Mouse (Mus musculus) hematopoietic stem cell, adult 5-6 weeks (primary cell): ENCODE measurements around the gene Papss1. TPM values are rescaled to one million over a fixed set of nuclear protein-coding genes. Genes with fewer than 3 reads are reported as not detected.

ENCODE experiments used
- ATAC-seq, 2 experiments: fragments of 125-278 bp in 1 of 2; replicated peaks in 1 of 2; 2 replicates each; pipeline ENCODE4 v1.8.0; 2016 to 2017; ENCODE audit warnings: inconsistent platforms in 2 of 2, mild to moderate bottlenecking in 2 of 2, moderate number of reproducible peaks in 2 of 2, low read depth in 1 of 2, moderate TSS enrichment in 1 of 2; ENCODE audit not compliant: low FRiP score in 2 of 2, poor library complexity in 2 of 2, severe bottlenecking in 2 of 2, insufficient read depth in 1 of 2, low TSS enrichment in 1 of 2
- total RNA-seq: library from RNA; stranded (forward); fragments of 172-1452, 232-1000 nt; gene quantifications from 2 replicates; pipeline ENCODE4 v1.2.3, GENCODE M21; 2017

Gene Papss1
- total RNA-seq, 1 experiment from 2014 or later: 37.3 TPM

DNA sequence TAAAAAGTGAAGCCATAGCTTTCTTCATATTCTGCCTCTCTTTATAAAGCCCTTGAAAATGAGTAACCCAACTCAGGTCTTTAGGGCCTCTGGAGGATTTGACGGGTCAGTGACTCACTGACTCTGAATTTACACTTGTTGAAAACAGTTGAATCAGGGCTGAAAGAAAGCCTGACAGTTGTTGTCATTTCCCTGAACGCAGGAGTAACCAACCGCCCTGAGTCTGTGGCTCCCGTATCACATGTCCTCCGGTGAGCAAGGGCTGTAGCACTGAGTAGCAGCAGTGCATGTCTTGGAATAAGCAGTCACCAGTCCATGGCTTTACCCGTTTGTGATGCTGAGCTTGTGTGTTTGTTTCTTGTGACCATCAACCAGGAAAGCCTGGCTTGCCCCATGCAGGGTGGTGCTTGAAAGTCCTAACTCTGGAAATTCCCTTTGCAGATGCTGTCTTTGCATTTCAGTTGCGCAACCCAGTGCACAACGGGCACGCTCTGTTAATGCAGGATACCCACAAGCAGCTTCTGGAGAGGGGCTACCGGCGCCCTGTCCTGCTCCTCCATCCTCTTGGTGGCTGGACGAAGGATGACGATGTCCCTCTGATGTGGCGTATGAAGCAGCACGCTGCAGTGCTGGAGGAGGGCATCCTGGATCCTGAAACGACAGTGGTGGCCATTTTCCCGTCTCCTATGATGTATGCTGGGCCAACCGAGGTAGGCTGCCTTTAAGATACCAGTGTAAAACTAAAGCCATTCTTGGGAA, 54.2 kb downstream of the Papss1 start:
- ATAC-seq: no peak

DNA sequence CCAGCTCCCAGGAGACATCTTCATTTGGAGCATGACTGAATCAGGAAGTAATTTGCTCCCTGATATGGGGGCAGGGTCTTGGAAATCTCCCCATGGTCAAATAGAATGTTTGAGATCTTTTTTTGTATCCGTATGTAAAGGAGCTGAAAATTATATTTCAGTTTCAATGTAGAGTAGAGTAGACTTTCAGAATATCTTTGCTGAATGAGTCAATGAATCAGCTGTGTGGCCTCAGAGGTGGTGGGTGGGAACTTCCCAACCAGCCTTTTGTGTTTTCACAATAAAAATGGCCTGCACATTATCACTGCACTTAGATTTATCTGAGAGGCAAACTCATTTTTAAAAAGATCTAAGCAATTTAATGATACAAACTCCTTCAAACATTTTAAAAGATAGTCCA, 58.6 kb downstream of the Papss1 start:
- ATAC-seq: no peak

DNA sequence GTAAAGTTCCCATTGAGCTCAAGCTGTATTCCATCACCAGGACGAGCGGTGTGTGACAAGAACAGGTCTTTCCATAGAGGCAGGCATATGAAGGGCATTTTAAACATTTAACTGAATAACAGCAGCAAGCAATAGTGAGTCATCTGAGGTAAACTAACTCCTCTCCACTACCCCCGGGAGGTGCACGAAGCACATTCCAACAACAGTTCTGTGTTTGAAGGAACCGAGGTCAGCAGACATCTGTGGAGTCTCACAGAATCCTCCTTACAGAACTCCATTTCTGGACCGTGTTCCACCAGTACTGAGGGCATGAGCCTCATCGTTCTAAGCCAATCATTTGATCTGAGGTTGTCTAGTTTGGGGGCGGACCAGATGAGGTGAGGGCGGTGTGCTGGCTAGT, 59.5 kb downstream of the Papss1 start:
- no peak for ATAC-seq

DNA sequence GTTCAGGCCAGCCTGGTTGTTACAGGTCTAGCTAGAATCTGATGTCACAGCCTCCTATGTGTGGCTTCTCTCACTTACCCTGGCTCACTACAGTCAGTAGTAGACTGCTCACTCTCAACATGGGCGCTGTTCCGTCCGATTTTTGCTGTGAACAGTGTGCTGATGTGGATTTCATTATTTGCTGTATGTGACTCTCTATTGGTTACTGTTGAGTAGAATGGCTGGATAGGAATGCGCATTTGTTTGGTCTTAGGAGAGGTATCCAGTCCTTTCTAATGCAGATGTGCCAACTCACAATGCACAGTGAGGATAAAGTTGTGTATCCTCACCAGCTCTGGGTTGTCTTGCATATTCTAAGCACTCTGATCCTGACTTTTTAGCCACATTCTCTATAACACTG, 62.9 kb downstream of the Papss1 start:
- ATAC-seq: no peak

DNA sequence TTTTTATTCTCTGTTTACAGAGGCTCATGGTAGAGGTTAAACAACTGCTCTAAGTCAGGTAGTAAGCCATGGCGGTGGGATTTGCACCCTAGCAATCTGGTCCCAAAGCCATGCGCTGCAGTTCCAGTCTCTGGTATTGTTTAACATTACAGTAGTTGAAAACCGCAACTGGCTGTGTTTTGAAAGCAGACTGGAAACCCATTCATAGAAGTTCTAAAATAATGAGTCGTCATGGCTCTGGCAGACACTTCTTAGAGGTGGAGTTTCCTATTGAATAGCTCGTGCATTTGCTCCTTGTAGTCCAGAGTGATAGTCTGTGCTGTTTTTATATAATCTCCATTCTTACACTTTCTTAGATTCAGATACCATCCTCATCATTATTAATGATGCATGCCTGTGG, 63.7 kb downstream of the Papss1 start:
- no peak for ATAC-seq

DNA sequence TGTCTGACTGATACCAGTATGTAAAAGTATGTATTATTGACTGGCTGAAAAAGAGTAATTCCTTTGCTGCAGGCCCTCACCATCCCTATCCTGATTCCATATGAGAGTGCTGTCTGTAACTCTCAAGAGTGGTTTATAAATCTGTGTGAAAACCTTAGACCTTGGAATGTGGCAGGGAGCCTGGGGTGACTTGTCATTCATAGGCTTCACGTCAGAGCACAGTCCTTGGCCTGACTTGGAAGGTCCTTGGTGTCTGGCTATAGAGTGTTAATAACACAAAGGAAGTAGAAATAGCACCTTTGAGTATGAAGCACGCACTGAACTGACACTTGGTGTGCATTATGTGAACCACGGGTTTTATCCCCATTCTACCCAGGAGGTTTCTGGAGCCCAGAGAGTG, 64.4 kb downstream of the Papss1 start:
- ATAC-seq: no peak

DNA sequence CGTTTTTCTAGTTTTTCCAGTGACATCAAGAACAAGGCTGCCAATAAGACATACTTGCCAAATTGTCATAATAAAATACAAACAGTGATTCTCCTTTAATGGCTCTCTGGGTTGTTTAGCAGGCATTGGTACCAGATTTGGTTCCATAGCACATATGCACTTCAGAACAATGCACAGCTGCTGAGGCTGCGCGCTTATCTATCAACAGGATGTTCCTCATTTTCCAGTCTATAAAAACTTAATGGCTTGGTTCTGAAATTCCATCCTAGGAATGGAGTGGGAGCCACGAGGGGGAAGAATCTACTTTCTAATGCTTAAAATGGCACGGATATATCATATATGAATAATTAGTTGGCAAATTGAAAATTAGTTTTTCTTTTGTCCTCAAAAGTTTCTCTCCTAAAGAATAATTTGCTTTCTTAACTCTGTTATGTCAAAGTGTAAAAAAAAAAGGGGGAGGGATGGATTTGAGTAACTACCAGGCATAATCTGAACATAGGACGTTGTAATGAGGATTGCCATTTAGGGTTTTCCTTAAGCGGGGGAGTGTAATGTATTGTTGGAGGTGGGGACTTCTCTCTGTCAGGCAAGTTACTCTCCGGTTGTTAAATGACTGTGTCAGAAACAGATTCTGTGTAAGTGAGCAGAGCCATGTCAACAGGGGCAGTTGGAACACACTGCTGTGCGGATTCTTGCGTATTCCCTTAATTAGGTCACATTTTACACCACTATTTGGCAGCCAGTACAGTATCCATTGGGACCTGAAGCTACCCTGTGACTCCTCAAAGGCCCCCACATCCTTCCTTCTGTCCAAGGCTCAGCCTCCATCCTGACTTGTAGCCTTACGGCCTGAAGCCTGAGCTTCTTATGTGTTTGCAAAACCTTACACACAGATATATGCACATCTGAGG, 66.1 kb downstream of the Papss1 start:
- ATAC-seq: no peak

DNA sequence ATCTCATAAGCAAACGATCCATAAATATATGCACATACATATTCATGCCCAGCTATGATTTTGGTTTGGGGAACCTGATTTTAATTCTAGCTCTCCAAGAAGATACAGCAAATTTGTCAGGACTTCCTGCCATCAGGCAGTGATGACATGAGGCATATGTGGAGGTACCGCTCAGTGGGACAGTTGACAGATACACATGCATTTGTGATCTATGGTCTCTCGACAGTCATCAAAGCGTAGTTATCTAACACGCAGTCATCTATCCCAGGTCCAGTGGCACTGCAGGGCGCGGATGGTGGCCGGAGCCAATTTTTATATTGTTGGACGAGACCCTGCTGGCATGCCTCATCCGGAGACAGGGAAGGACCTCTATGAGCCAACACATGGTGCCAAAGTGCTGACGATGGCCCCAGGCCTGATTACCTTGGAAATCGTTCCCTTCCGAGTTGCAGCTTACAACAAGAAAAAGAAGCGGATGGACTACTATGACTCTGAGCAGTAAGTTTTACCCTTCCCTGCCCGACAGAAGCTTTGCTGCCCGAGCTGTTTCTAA, 66.8 kb downstream of the Papss1 start:
- ATAC-seq: no peak

DNA sequence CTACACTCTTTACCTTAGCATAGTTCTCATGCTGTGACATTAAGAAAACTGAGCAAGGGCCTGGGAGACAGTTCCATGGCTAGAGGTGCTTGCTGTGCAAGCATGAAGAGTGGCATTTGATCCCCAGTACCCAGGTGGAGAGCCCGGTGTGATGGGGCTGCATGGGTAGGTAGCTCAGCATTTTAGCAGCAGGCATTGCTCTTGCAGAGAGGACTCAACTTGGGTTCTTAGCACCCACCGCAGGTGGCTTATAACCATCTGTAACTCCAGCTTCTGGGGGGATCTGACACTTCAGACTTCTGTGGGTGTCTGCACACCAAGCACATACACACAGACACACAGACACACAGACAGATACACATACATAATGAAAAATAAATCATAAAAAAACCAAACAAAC, 69.5 kb downstream of the Papss1 start:
- no peak for ATAC-seq

DNA sequence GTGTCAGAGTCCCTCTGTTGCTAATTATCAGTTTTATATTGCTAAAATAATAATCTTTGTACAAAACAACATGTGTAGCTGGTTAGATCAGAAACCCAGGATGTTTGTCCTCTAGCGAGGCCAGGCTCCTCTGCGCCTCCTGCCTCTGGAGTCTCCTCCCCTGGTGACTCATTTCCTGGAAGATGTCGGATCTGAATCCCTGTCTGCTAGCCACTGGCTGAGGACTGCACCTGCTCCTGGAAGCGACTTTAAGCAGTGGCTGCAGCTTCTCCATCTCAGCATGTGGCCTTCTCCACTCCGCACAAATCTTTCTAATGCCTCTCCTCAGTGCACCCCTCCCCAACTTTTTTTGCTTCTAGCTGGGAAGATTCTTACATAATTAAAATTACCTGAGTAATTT, 71.6 kb downstream of the Papss1 start:
- no peak for ATAC-seq

DNA sequence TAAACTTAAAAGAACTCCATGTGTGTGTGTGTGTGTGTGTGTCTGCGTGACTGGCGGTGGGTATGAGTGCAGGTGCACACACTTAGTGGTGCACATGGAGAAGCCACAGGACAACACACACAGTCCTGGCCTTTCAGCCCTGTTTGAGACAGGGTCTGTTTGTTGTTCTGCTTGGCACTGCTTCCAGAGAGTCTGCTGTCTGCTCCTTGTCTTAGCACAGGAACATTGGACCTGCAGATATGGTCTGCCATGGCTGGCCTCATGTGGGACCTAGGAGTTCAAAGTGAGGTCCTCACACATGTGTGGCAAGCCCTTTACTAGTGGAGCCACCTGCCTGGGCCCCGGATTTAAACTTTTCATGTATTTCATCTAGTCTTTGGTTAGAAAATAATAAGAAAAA, 72.4 kb downstream of the Papss1 start:
- ATAC-seq: no peak

DNA sequence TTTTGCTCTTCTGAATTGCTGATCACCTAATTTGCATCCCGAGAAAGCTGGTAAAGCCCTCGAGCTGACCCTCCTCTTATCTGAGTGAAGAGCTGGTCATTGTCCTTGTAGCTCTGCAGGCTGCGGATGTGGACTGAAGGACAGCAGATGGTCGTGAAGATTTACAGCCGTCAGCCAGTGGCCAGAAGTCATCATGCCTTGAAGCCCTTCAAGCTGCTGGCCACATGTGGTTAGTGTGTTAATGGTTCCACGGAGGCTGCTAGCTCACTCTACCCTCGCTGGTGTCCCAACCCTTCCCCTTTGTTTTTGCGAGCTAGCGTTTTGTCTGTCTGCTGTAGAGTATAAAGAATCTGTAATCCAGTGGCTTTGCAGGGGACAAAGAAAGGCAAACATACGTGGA, 73.1 kb downstream of the Papss1 start:
- no peak for ATAC-seq

DNA sequence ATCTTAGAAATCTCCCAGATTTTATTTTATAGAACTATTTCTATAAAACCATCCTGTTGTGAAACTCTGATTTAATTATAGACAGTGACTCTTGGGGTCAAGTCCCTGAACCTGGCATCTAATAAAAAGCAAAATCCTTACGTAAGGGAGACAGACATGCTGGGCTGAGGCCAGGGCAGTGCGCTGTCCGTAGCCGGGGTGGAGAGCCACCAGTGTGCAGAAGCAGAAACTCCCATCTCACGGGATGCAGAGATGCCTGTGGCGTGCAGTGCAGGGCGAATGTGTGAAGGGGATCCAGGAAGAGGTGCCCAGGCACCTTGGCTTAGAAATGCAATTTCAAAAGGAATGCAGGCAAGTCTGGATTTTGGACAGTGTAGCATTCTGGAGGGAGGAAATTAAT, 73.6 kb downstream of the Papss1 start:
- ATAC-seq: no peak

DNA sequence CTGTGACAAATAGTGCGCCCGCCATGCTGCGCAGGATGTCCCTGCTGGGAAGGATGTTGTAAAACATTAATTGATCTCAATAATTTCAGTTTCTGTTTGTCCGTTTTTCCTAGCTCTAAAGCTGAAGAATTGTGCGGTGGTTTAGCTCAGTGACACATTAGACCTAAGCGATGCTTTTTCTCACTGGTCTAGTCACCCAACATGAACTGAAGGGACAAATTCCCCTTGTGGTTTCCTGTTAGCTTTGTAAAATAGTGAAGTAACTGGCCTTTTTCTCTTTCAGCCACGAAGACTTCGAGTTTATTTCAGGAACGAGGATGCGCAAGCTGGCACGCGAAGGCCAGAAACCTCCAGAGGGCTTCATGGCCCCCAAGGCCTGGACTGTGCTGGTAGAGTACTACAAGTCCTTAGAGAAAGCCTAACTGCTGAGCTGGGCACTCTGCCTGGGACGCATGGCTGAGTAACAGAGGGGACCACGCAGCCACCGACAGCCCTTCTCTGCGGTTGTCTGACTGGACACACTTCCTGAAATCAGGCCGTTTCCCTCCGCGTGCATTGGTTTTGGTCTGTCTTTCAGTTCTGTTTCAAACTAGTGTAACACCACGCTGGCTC, 78.2 kb downstream of the Papss1 start:
- peak; percentile 63 to 70 for ATAC-seq

DNA sequence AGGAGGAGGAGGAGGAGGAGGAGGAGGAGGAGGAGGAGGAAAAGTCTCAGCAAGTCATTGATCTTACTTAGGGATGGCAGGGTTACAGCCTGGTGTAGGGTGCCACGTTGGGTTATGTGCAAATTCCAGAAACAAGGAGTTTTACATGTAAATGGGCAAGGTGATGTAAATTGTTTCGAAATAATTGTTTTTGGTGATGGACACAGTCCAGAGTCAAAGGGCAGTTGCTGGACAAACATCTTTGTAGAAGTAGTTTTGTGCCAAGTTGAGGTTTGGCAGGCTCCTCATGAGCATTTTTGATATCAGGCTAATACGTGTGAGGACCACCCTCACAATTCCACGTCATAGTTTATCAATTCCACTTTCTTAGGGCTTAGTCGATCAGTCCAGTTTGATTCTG, 80.6 kb downstream of the Papss1 start:
- no peak for ATAC-seq

DNA sequence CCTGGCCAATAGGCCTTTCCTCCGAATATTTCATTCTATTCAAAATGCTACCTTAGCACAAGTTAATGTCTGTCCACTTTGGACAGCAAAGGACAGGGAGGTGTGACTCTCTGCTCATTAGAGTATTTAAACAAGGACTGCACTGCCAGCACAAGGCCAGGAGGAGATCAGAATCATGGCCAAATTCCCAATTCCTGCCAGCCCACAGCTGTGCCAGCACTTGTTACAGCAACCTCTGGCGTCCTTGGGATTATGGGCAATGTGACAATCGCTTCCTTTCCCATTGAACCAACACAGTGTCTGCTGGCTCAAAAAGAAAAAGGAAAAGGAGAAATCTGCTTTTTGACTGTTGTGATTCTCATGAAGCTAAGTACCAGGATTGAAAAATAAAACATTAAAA, 89.8 kb downstream of the Papss1 start:
- no peak for ATAC-seq

DNA sequence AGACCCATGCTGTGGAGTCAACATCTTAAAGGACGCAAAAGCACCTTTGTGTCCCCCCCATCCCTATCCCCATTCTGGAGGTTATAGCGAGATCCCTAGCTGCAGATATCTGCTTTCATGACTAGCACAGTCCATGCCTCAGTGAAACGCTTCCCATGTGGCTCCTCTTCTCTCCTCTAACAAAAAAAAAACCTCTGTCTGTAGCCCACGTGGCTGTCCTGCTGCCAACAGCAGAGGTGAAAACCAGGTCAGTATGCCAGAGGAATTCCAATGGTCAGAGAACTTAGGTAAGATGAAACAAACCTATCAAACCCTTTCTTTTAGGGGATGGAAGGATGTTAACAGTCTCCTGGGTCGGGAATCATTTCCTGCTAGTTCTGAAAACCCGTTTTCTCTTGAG, 91.5 kb downstream of the Papss1 start:
- no peak for ATAC-seq

DNA sequence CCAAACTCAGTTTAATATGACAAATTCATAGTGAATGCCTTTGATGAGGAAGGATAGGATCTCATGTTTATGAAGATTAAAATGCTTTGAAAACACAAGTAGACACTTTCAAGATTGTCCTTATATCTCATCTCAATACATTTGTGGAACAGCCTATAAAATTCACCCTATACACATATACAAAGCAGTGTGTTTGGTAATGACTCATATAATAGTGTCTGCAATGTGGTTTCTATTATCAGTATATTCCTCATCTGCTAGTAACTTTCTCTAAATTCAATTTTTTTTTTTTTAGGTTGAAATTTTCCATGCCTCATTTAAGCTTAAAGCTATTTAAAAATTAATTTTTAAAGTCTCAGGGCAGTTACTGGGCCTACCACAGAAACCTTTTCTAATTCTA, 95.6 kb downstream of the Papss1 start:
- ATAC-seq: no peak
